Mouse (Mus musculus): ENCODE results near the gene Glt8d1. TPM values are rescaled to one million over a fixed set of nuclear protein-coding genes. Genes with fewer than 3 reads are reported as not detected.

Glt8d1 gene
- polyA plus RNA-seq, 1 experiment, result 36.4 TPM

GRCm38 (mm10) chr14:31022579-31022978 lies 21.4 kb downstream of the Glt8d1 start:
- Histone ChIP-seq H3K9ac (ENCODE audit: low read depth, poor library complexity, severe bottlenecking) (no peak overlapping the region), H3K27ac (ENCODE audit: insufficient read depth, low read length) (no peak overlapping the region), H3K36me3 (ENCODE audit: control insufficient read depth, insufficient read depth, low read length, poor library complexity, severe bottlenecking) (peaks cover 33% of the 10 kb centered on the region), H3K4me3 (ENCODE audit: low read depth, low read length) (no peak overlapping the region), H3K4me1 (ENCODE audit: control insufficient read depth, insufficient read depth, low read length) (no peaks in the 10 kb centered on the region), H3K27me3 (ENCODE audit: control insufficient read depth, insufficient read depth, low read length, poor library complexity, severe bottlenecking) (no peaks in the 10 kb centered on the region), H3K9me3 (replicated peaks; ENCODE audit: control insufficient read depth, insufficient read depth, low read length, poor library complexity, severe bottlenecking) (no peaks in the 10 kb centered on the region)
- TF ChIP-seq EP300 (IDR thresholded peaks at IDR 0.05; ENCODE audit: insufficient read depth, low read depth, low read length), result no peak
- no peak for TF ChIP-seq POLR2A (IDR thresholded peaks at IDR 0.05; ENCODE audit: insufficient read depth, low read length)
- no peak for TF ChIP-seq CTCF (IDR thresholded peaks at IDR 0.05; ENCODE audit: low read depth, low read length)

- no peak overlapping the region for H3K27ac ChIP-seq (ENCODE audit: insufficient read depth, low read length)
- no peaks in the 10 kb centered on the region for H3K9me3 ChIP-seq (replicated peaks; ENCODE audit: control insufficient read depth, insufficient read depth, low read length, poor library complexity, severe bottlenecking)
- H3K27me3 ChIP-seq (ENCODE audit: control insufficient read depth, insufficient read depth, low read length, poor library complexity, severe bottlenecking), result no peaks in the 10 kb centered on the region
- H3K4me1 ChIP-seq (ENCODE audit: control insufficient read depth, insufficient read depth, low read length), result no peaks in the 10 kb centered on the region
- no peak overlapping the region for H3K4me3 ChIP-seq (ENCODE audit: low read depth, low read length)
- H3K36me3 ChIP-seq (ENCODE audit: control insufficient read depth, insufficient read depth, low read length, poor library complexity, severe bottlenecking), result peaks cover 44% of the 10 kb centered on the region
- H3K9ac ChIP-seq (ENCODE audit: low read depth, poor library complexity, severe bottlenecking), result no peak overlapping the region
- TF ChIP-seq POLR2A (IDR thresholded peaks at IDR 0.05; ENCODE audit: insufficient read depth, low read length) (no peak), EP300 (IDR thresholded peaks at IDR 0.05; ENCODE audit: insufficient read depth, low read depth, low read length) (no peak), CTCF (IDR thresholded peaks at IDR 0.05; ENCODE audit: low read depth, low read length) (no peak)
These were observed 24.6 kb downstream of the Glt8d1 start for GRCm38 (mm10) chr14:31025785-31026184.

- H3K27ac ChIP-seq (ENCODE audit: insufficient read depth, low read length), result no peak overlapping the region
- H3K27me3 ChIP-seq (ENCODE audit: control insufficient read depth, insufficient read depth, low read length, poor library complexity, severe bottlenecking), result no peaks in the 10 kb centered on the region
- H3K4me3 ChIP-seq (ENCODE audit: low read depth, low read length), result no peak overlapping the region
- no peaks in the 10 kb centered on the region for H3K9me3 ChIP-seq (replicated peaks; ENCODE audit: control insufficient read depth, insufficient read depth, low read length, poor library complexity, severe bottlenecking)
- peaks cover 29% of the 10 kb centered on the region for H3K36me3 ChIP-seq (ENCODE audit: control insufficient read depth, insufficient read depth, low read length, poor library complexity, severe bottlenecking)
- TF ChIP-seq EP300 (IDR thresholded peaks at IDR 0.05; ENCODE audit: insufficient read depth, low read depth, low read length) (no peak), CTCF (IDR thresholded peaks at IDR 0.05; ENCODE audit: low read depth, low read length) (no peak), POLR2A (IDR thresholded peaks at IDR 0.05; ENCODE audit: insufficient read depth, low read length) (no peak)
- no peaks in the 10 kb centered on the region for H3K4me1 ChIP-seq (ENCODE audit: control insufficient read depth, insufficient read depth, low read length)
- H3K9ac ChIP-seq (ENCODE audit: low read depth, poor library complexity, severe bottlenecking), result no peak overlapping the region
These were observed 44.1 kb downstream of the Glt8d1 start for GRCm38 (mm10) chr14:31045296-31045695.

- TF ChIP-seq EP300 (IDR thresholded peaks at IDR 0.05; ENCODE audit: insufficient read depth, low read depth, low read length), result no peak
- no peak for TF ChIP-seq POLR2A (IDR thresholded peaks at IDR 0.05; ENCODE audit: insufficient read depth, low read length)
- TF ChIP-seq CTCF (IDR thresholded peaks at IDR 0.05; ENCODE audit: low read depth, low read length), result no peak
- H3K9me3 ChIP-seq (replicated peaks; ENCODE audit: control insufficient read depth, insufficient read depth, low read length, poor library complexity, severe bottlenecking), result no peaks in the 10 kb centered on the region
- no peaks in the 10 kb centered on the region for H3K4me1 ChIP-seq (ENCODE audit: control insufficient read depth, insufficient read depth, low read length)
- H3K9ac ChIP-seq (ENCODE audit: low read depth, poor library complexity, severe bottlenecking), result no peak overlapping the region
- H3K27me3 ChIP-seq (ENCODE audit: control insufficient read depth, insufficient read depth, low read length, poor library complexity, severe bottlenecking), result no peaks in the 10 kb centered on the region
- no peak overlapping the region for H3K4me3 ChIP-seq (ENCODE audit: low read depth, low read length)
- H3K36me3 ChIP-seq (ENCODE audit: control insufficient read depth, insufficient read depth, low read length, poor library complexity, severe bottlenecking), result peaks cover 33% of the 10 kb centered on the region
- H3K27ac ChIP-seq (ENCODE audit: insufficient read depth, low read length), result no peak overlapping the region
These were observed 44.6 kb downstream of the Glt8d1 start for GRCm38 (mm10) chr14:31045817-31046216.

Other genes with a start within 250 kb of the Glt8d1 start
- gene Tmem110, start 175.8 kb upstream of the Glt8d1 start, polyA plus RNA-seq (2011; ENCODE audit: insufficient read depth, insufficient read length, low read depth, missing spikeins), result 18.1 and 18.6 TPM in 2 replicates
- 0.49 TPM in 1 of 2 replicates, not detected in the other for gene Mustn1, start 122.2 kb upstream of the Glt8d1 start, polyA plus RNA-seq (2011; ENCODE audit: insufficient read depth, insufficient read length, low read depth, missing spikeins)
- gene Itih4, start 114.9 kb upstream of the Glt8d1 start, polyA plus RNA-seq (2011; ENCODE audit: insufficient read depth, insufficient read length, low read depth, missing spikeins), result 0.29 TPM in 1 of 2 replicates, not detected in the other
- not detected in 2 replicates for gene Itih3, start 77.6 kb upstream of the Glt8d1 start, polyA plus RNA-seq (2011; ENCODE audit: insufficient read depth, insufficient read length, low read depth, missing spikeins)
- not detected in 2 replicates for gene Itih1, start 58.1 kb upstream of the Glt8d1 start, polyA plus RNA-seq (2011; ENCODE audit: insufficient read depth, insufficient read length, low read depth, missing spikeins)
- gene Nek4, start 50.0 kb upstream of the Glt8d1 start, polyA plus RNA-seq (2011; ENCODE audit: insufficient read depth, insufficient read length, low read depth, missing spikeins), result 17.3 and 17.7 TPM in 2 replicates
- gene Spcs1, start 272 bp downstream of the Glt8d1 start, polyA plus RNA-seq (2011; ENCODE audit: insufficient read depth, insufficient read length, low read depth, missing spikeins), result 126 and 132 TPM in 2 replicates
- gene Pbrm1, start 17.7 kb downstream of the Glt8d1 start, polyA plus RNA-seq (2011; ENCODE audit: insufficient read depth, insufficient read length, low read depth, missing spikeins), result 84.5 and 86.9 TPM in 2 replicates
- 380 and 391 TPM in 2 replicates for gene Gnl3, start 17.8 kb downstream of the Glt8d1 start, polyA plus RNA-seq (2011; ENCODE audit: insufficient read depth, insufficient read length, low read depth, missing spikeins)
- 17.1 and 17.2 TPM in 2 replicates for gene Smim4, start 127.6 kb downstream of the Glt8d1 start, polyA plus RNA-seq (2011; ENCODE audit: insufficient read depth, insufficient read length, low read depth, missing spikeins)
- 141 and 173 TPM in 2 replicates for gene Nt5dc2, start 129.7 kb downstream of the Glt8d1 start, polyA plus RNA-seq (2011; ENCODE audit: insufficient read depth, insufficient read length, low read depth, missing spikeins)
- 0.57 and 0.72 TPM in 2 replicates for gene Stab1, start 167.2 kb downstream of the Glt8d1 start, polyA plus RNA-seq (2011; ENCODE audit: insufficient read depth, insufficient read length, low read depth, missing spikeins)
- 7.6 and 9.5 TPM in 2 replicates for gene Tnnc1, start 206.9 kb downstream of the Glt8d1 start, polyA plus RNA-seq (2011; ENCODE audit: insufficient read depth, insufficient read length, low read depth, missing spikeins)
- gene Nisch, start 215.5 kb downstream of the Glt8d1 start, polyA plus RNA-seq (2011; ENCODE audit: insufficient read depth, insufficient read length, low read depth, missing spikeins), result 335 and 342 TPM in 2 replicates
- not detected in 2 replicates for gene Sema3g, start 216.5 kb downstream of the Glt8d1 start, polyA plus RNA-seq (2011; ENCODE audit: insufficient read depth, insufficient read length, low read depth, missing spikeins)
- gene Phf7, start 249.9 kb downstream of the Glt8d1 start, polyA plus RNA-seq (2011; ENCODE audit: insufficient read depth, insufficient read length, low read depth, missing spikeins), result 14.0 and 15.3 TPM in 2 replicates